Mouse (Mus musculus) brain, embryonic 14.5 days (tissue): ENCODE data around the gene Elf1.

Source experiments
- CTCF ChIP-seq: fragments of 200-500 bp; IDR thresholded peaks from 2 replicates; pipeline ENCODE4 v1.5.1; 2012; ENCODE audit warnings: inconsistent platforms, mild to moderate bottlenecking, moderate library complexity, borderline replicate concordance; ENCODE audit not compliant: insufficient read depth, insufficient read length; ENCODE audit errors: extremely low read depth
- POLR2A ChIP-seq: fragments of 200-500 bp; IDR thresholded peaks from 2 replicates; pipeline ENCODE4 v1.6.1; 2012; ENCODE audit warnings: mild to moderate bottlenecking, inconsistent platforms, borderline replicate concordance; ENCODE audit not compliant: poor library complexity, insufficient read depth, insufficient read length, severe bottlenecking; ENCODE audit errors: extremely low read depth

- no peak for TF ChIP-seq POLR2A
- TF ChIP-seq CTCF = no peak
These were observed 36.4 kb upstream of the Elf1 start for GRCm38 (mm10) chr14:79444601-79445000.
